In the genomic region with DNA sequence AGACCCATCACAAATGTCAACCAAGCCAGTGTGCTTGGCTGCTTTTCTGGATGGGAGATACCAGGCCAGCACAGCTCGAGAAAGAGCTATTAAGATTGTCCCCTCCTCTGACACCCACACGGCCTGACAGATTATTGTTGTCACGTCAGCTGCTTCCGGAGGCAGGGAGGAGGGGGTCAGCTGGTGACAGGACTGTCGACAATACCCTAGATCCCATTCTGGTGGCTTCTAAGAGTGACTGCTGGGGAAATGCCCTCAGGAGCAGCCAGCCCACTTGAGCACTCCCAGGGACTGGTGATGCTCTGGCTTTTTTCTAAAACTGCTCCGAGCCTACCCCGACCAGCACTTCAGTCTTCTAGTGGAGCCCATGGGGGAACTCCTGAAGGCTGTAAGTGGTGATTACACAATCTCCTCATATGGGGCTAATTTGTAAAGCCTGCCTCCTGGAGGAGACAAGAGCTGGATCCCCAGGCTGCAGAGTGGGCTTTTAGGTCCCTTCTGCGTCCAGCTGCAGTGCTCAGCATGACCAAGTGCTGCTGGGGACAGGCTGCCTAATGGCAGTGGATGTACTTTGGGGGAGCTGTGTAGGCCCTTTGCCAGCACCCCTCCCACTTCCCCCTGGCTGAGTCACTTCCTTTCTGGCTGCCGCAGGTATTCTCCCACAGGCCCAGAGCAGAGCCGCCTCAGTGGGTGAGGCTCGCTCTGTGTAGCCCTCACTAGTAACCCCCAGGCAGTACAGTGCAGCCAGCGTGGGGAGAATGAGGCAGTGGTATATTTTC, we compare ENCODE assay signal across 8 mouse cellular contexts. TPM values are rescaled to one million over a fixed set of nuclear protein-coding genes. Genes with fewer than 3 reads are reported as not detected.
A peak's percentile ranks its signal among the peaks of the same experiment; 100 is the strongest.
DNase-seq lines count a peak whose midpoint lies in the region; ATAC-seq and TF ChIP-seq lines count a peak whose summit lies in the region.

No protein-coding gene starts in this region.

- WGBS in cerebellum, adult 2 months = 3% methylated on average over 12 of the region's 12 CpGs
- WGBS in hindbrain, embryonic 16.5 days = 7% methylated on average over 12 of the region's 12 CpGs
- under 1% methylated on average over 12 of the region's 12 CpGs for WGBS in macrophage (ENCODE audit: missing documents)

- H3K36me3 ChIP-seq in hindbrain, embryonic 16.5 days (ENCODE audit: control insufficient read depth, insufficient read depth, low read length) = no peaks in the 10 kb centered on the region
- no peaks in the 10 kb centered on the region for H3K36me3 ChIP-seq in macrophage (ENCODE audit: inconsistent target)

- intact Hi-C loops in gastrocnemius, adult 2 months (cut with DNase I) = no loop called here

- peak overlapping the region; percentile 93 for H3K27ac ChIP-seq in cerebellum, adult 2 months (ENCODE audit: insufficient read depth, low read length)
- peak overlapping the region; percentile 97 for H3K27ac ChIP-seq in gastrocnemius, adult 2 months
- H3K27ac ChIP-seq in hindbrain, embryonic 16.5 days (ENCODE audit: low read depth, low read length) = peak overlapping the region; percentile 75
- H3K27ac ChIP-seq in macrophage = peak overlapping the region; percentile 88

- peak overlapping the region; percentile 6 for H3K4me3 ChIP-seq in cerebellum, adult 2 months (replicated peaks; ENCODE audit: insufficient read depth, low read depth, low read length)
- H3K4me3 ChIP-seq in gastrocnemius, adult 2 months = peak overlapping the region; percentile 65
- H3K4me3 ChIP-seq in hindbrain, embryonic 16.5 days (ENCODE audit: low read length) = no peak overlapping the region
- no peak overlapping the region; the same call in 1 of the 2 replicates for H3K4me3 ChIP-seq in macrophage (ENCODE audit: inconsistent target)

- H3K9me3 ChIP-seq in hindbrain, embryonic 16.5 days (ENCODE audit: control insufficient read depth, low read length) = no peaks in the 10 kb centered on the region

- peak; percentile 64 for ATAC-seq in hindbrain, embryonic 16.5 days

- TF ChIP-seq POLR2A in cerebellum, adult 2 months (IDR thresholded peaks at IDR 0.05; ENCODE audit: borderline replicate concordance, insufficient read depth, low read length) = no peak

- 0 out of 2 replicates have a peak, but pooled peaks have one; percentile 17 for TF ChIP-seq CTCF in cerebellum, adult 2 months (IDR thresholded peaks at IDR 0.05; ENCODE audit: borderline replicate concordance, insufficient read depth, low read depth, low read length)
- peak; percentile 43 for TF ChIP-seq CTCF in gastrocnemius, adult 2 months (IDR thresholded peaks at IDR 0.05)

- DNase-seq in MEL-GATA-1-ER (ENCODE audit: extremely low read depth, low read depth) = peak; percentile 75
- DNase-seq in cerebellum, adult 2 months = peak; percentile 83
- DNase-seq in gastrocnemius, adult 2 months = peak; percentile 89
- DNase-seq in left cerebral cortex, adult 8-10 months (ENCODE audit: low spot score in 2 of 2) = peak; percentile 62 to 84
- DNase-seq in right cerebral cortex, postnatal 14 days = peak; percentile 52
- DNase-seq in urinary bladder, postnatal 36 days (ENCODE audit: low spot score in 2 of 2) = peak; percentile 88 to 89

- peak overlapping the region; percentile 50 for H3K9ac ChIP-seq in hindbrain, embryonic 16.5 days (ENCODE audit: low read depth, low read length)

- peak overlapping the region; percentile 33 for H3K4me2 ChIP-seq in hindbrain, embryonic 16.5 days (ENCODE audit: low read length)

- no peaks in the 10 kb centered on the region for H3K27me3 ChIP-seq in cerebellum, adult 2 months (ENCODE audit: control insufficient read depth, insufficient read depth, low read length)
- no peaks in the 10 kb centered on the region for H3K27me3 ChIP-seq in hindbrain, embryonic 16.5 days (replicated peaks; ENCODE audit: control insufficient read depth, insufficient read depth, low read length)

- H3K79me2 ChIP-seq in macrophage (ENCODE audit: inconsistent target) = peaks cover 88% of the 10 kb centered on the region

- peaks cover 77% of the 10 kb centered on the region for H3K4me1 ChIP-seq in cerebellum, adult 2 months (ENCODE audit: control insufficient read depth, insufficient read depth, low read length)
- H3K4me1 ChIP-seq in hindbrain, embryonic 16.5 days (ENCODE audit: control insufficient read depth, insufficient read depth, low read depth, low read length) = peaks cover 41% of the 10 kb centered on the region

RNA-seq across cellular contexts. Expression of gene Stk40, which starts 6.8 kb away (rescaled TPM):
- 23.3 and 24.9 TPM in 2 replicates for polyA plus RNA-seq in cerebellum, adult 2 months (2012; rRNA removed)
- total RNA-seq in gastrocnemius, adult 2 months (2021) = 100 to 1,000 TPM; 102 to 108 TPM
- polyA plus RNA-seq in hindbrain, embryonic 16.5 days (2015; fragmentation: Nextera tagmentation; extraction: Ambion mirVana) = 29.5 and 34.3 TPM in 2 replicates
- total RNA-seq in left cerebral cortex, adult 8-10 months (2022) = 10 to 100 TPM; 28.8 to 37.6 (median 33.8) TPM
- total RNA-seq in macrophage (2018; cell fraction: chromatin; rRNA removed) = 100 to 1,000 TPM in 16 of 26 experiments, 10 to 100 TPM in 10; 28.6 to 423 (median 113) TPM
- total RNA-seq in macrophage (2018; cell fraction: cytosol; rRNA removed) = 100 to 1,000 TPM in 6 of 26 experiments, 10 to 100 TPM in 20; 25.5 to 234 (median 49.3) TPM
- total RNA-seq in macrophage (2018; cell fraction: nucleus; rRNA removed) = 100 to 1,000 TPM in 14 of 26 experiments, 10 to 100 TPM in 12; 30.0 to 320 (median 112) TPM
- polyA plus RNA-seq in macrophage (2018) = 16.8 to 26.2 TPM (median 19.5 TPM) in 3 replicates

RNA-seq across cellular contexts. Expression of gene Lsm10, which starts 14.1 kb away (rescaled TPM):
- 21.4 and 28.8 TPM in 2 replicates for polyA plus RNA-seq in cerebellum, adult 2 months (2012; rRNA removed)
- total RNA-seq in gastrocnemius, adult 2 months (2021) = 1 to 10 TPM; 7.3 to 7.4 TPM
- 51.3 and 55.8 TPM in 2 replicates for polyA plus RNA-seq in hindbrain, embryonic 16.5 days (2015; fragmentation: Nextera tagmentation; extraction: Ambion mirVana)
- 10 to 100 TPM; 14.5 to 18.7 (median 15.5) TPM for total RNA-seq in left cerebral cortex, adult 8-10 months (2022)
- 10 to 100 TPM in 18 of 26 experiments, 1 to 10 TPM in 8; 5.1 to 20.2 (median 12.4) TPM for total RNA-seq in macrophage (2018; cell fraction: chromatin; rRNA removed)
- 10 to 100 TPM; 38.7 to 55.8 (median 46.8) TPM for total RNA-seq in macrophage (2018; cell fraction: cytosol; rRNA removed)
- 10 to 100 TPM; 13.9 to 38.0 (median 27.4) TPM for total RNA-seq in macrophage (2018; cell fraction: nucleus; rRNA removed)
- polyA plus RNA-seq in macrophage (2018) = 32.0 to 47.2 TPM (median 38.4 TPM) in 3 replicates

RNA-seq across cellular contexts. Expression of gene Eva1b, which starts 37.0 kb away (rescaled TPM):
- polyA plus RNA-seq in cerebellum, adult 2 months (2012; rRNA removed) = 9.0 and 9.2 TPM in 2 replicates
- 1 to 10 TPM; 2.9 to 4.4 TPM for total RNA-seq in gastrocnemius, adult 2 months (2021)
- polyA plus RNA-seq in hindbrain, embryonic 16.5 days (2015; fragmentation: Nextera tagmentation; extraction: Ambion mirVana) = 11.8 and 13.7 TPM in 2 replicates
- 1 to 10 TPM; 2.4 to 5.6 (median 3.1) TPM for total RNA-seq in left cerebral cortex, adult 8-10 months (2022)
- total RNA-seq in macrophage (2018; cell fraction: chromatin; rRNA removed) = 10 to 100 TPM in 22 of 26 experiments, 1 to 10 TPM in 4; 5.5 to 52.5 (median 24.9) TPM
- 10 to 100 TPM in 25 of 26 experiments, 1 to 10 TPM in 1; 9.7 to 59.7 (median 31.6) TPM for total RNA-seq in macrophage (2018; cell fraction: cytosol; rRNA removed)
- 10 to 100 TPM; 10.2 to 90.6 (median 43.6) TPM for total RNA-seq in macrophage (2018; cell fraction: nucleus; rRNA removed)
- 4.4 to 20.0 TPM (median 6.2 TPM) in 3 replicates for polyA plus RNA-seq in macrophage (2018)

RNA-seq across cellular contexts. Expression of gene Oscp1, which starts 52.2 kb away (rescaled TPM):
- polyA plus RNA-seq in cerebellum, adult 2 months (2012; rRNA removed) = 12.1 and 12.8 TPM in 2 replicates
- 1 to 10 TPM; 2.3 to 3.7 TPM for total RNA-seq in gastrocnemius, adult 2 months (2021)
- polyA plus RNA-seq in hindbrain, embryonic 16.5 days (2015; fragmentation: Nextera tagmentation; extraction: Ambion mirVana) = 42.5 and 42.9 TPM in 2 replicates
- 10 to 100 TPM; 56.3 to 72.2 (median 62.4) TPM for total RNA-seq in left cerebral cortex, adult 8-10 months (2022)
- total RNA-seq in macrophage (2018; cell fraction: chromatin; rRNA removed) = 1 to 10 TPM in 19 of 26 experiments, under 1 TPM in 1, not detected in 6; 0.44 to 6.3 (median 2.6) TPM
- 1 to 10 TPM; 1.0 to 3.2 (median 2.4) TPM for total RNA-seq in macrophage (2018; cell fraction: cytosol; rRNA removed)
- 1 to 10 TPM in 16 of 26 experiments, under 1 TPM in 6, not detected in 4; 0.23 to 3.4 (median 1.7) TPM for total RNA-seq in macrophage (2018; cell fraction: nucleus; rRNA removed)
- polyA plus RNA-seq in macrophage (2018) = 1.3 to 1.4 TPM (median 1.4 TPM) in 3 replicates

RNA-seq across cellular contexts. Expression of gene Sh3d21, which starts 52.7 kb away (rescaled TPM):
- polyA plus RNA-seq in cerebellum, adult 2 months (2012; rRNA removed) = 1.6 and 2.0 TPM in 2 replicates
- total RNA-seq in gastrocnemius, adult 2 months (2021) = 1 to 10 TPM in 1 of 2 experiments, under 1 TPM in 1; 0.97 to 1.2 TPM
- polyA plus RNA-seq in hindbrain, embryonic 16.5 days (2015; fragmentation: Nextera tagmentation; extraction: Ambion mirVana) = 1.3 and 1.5 TPM in 2 replicates
- total RNA-seq in left cerebral cortex, adult 8-10 months (2022) = 1 to 10 TPM in 1 of 4 experiments, under 1 TPM in 3; 0.63 to 1.4 (median 0.85) TPM
- total RNA-seq in macrophage (2018; cell fraction: chromatin; rRNA removed) = 10 to 100 TPM in 13 of 26 experiments, 1 to 10 TPM in 13; 1.8 to 56.2 (median 10.6) TPM
- total RNA-seq in macrophage (2018; cell fraction: cytosol; rRNA removed) = 1 to 10 TPM in 19 of 26 experiments, under 1 TPM in 7; 0.39 to 5.8 (median 1.6) TPM
- 10 to 100 TPM in 7 of 26 experiments, 1 to 10 TPM in 16, under 1 TPM in 3; 0.49 to 20.7 (median 6.4) TPM for total RNA-seq in macrophage (2018; cell fraction: nucleus; rRNA removed)
- polyA plus RNA-seq in macrophage (2018) = 0.38 to 0.59 TPM (median 0.58 TPM) in 3 replicates

Comparison
In these comparisons a context has a peak if more than half of its experiments do, and no peak if none do; other contexts are left out.
1. H3K4me3 ChIP-seq: peak in cerebellum, adult 2 months (single experiment) and gastrocnemius, adult 2 months (single experiment); none in hindbrain, embryonic 16.5 days (single experiment) and macrophage (single experiment).
2. Peak in every context shown above with its lines, with median percentiles within 50 percentile points of each other: DNase-seq and H3K27ac ChIP-seq.